Mouse (Mus musculus) thymus, postnatal 25 days (tissue): ENCODE measurements around the gene Fbxl3.

Experiments
- DNase-seq: peaks from one replicate; pipeline ENCODE4 v3.0.0; 2022

Gene Fbxl3

DNA sequence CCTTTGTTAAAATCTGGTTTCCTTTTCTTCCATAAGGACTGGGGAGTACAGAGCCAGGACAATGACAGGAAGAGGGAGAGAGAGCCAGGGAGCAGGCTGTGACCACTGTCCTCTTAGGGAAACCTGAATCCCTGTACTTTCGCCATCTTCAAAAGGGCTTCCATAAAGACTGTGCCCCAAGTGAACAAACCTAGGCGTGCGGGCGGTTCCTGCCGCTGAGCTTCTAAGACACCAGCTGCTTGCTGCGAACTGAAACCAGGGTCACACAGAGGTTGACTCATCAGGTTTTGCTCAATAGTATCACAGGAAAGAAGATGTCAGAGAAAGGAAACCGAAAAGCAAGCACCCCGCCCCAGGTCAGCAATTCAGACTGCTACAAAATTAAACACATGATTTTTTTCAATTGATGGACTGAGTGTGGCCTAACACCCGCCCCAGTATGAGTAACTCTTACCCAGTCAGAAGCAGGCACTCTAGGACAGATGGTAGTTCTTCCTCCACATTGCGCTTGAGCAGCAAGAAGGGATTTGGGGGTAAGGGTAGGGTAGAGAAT is 66.0 kb downstream of the Fbxl3 start:
- DNase-seq: peak; percentile 33
